In the genomic region with DNA sequence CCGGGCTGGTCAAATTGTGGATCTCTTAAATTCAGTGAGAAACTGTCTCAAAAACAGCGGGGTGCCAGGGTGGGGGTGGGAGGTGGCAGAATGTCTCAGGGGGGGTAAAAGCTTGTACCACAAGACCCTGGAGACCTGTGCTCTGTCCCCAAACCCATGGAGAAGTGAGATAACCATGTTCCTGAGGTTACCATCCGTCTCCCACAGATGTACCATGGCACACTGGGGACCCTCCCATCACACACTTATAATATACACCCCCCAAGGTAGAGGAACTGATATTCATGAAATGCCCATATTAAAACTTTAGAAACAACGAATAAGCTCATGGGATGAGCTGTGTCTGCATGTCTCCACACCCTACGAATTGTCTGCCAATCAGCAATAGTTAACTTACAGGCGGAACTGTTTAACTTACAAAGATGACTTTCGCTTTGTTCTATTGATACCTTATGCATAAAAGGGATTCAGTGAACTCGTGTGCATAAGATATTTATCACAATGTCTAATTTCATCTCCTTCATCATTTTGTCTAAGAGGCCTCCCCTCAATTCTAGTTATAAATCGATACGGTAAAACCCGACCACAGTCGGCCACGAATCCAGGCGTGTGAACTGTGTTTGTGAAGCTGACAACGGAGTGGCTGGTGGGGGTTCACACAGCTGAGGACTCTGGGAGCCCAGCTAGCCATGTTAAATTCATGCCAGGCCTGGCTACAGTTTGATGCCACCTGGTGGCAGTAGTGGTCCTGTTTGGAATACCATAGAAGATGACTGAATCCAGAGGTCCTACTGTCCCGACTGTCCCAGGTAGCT, we compare ENCODE assay signal across 8 mouse cellular contexts. TPM values are rescaled to one million over a fixed set of nuclear protein-coding genes. Genes with fewer than 3 reads are reported as not detected.
DNase-seq lines count a peak whose midpoint lies in the region; ATAC-seq lines count a peak whose summit lies in the region.

No protein-coding gene starts in this region.

- H3K36me3 ChIP-seq in hindbrain, embryonic 14.5 days (replicated peaks; ENCODE audit: control insufficient read depth, insufficient read depth) = no peaks in the 10 kb centered on the region

- H3K4me1 ChIP-seq in hindbrain, embryonic 14.5 days (replicated peaks; ENCODE audit: control insufficient read depth, insufficient read depth, low read length) = no peaks in the 10 kb centered on the region; the same call in 1 of the 2 replicates

- H3K4me2 ChIP-seq in hindbrain, embryonic 14.5 days (replicated peaks) = peak overlapping the region; percentile 39

- no peak overlapping the region for H3K27ac ChIP-seq in hindbrain, embryonic 14.5 days

- DNase-seq in R1 (ENCODE audit: low read depth, low spot score) = peak; percentile 66
- DNase-seq in cerebellum, postnatal 25 days = peak; percentile 78 to 89
- DNase-seq in frontal cortex, postnatal 25 days (ENCODE audit: low spot score in 2 of 2) = peak; percentile 62 to 66
- peak; percentile 87 for DNase-seq in hindbrain, embryonic 14.5 days (ENCODE audit: low spot score)
- peak; percentile 60 for DNase-seq in layer of hippocampus, postnatal 36 days
- peak; percentile 68 for DNase-seq in lung, postnatal 25 days (ENCODE audit: low spot score)
- DNase-seq in retina, postnatal 1 day = peak; percentile 90
- peak; percentile 75 for DNase-seq in thymus, postnatal 4 days

- H3K9me3 ChIP-seq in hindbrain, embryonic 14.5 days (ENCODE audit: control insufficient read depth, low read length) = no peaks in the 10 kb centered on the region

- 24% methylated on average over 16 of the region's 16 CpGs for WGBS in hindbrain, embryonic 14.5 days

- H3K9ac ChIP-seq in hindbrain, embryonic 14.5 days = peak overlapping the region; percentile 41; the same call in 1 of the 2 replicates

- no peaks in the 10 kb centered on the region for H3K27me3 ChIP-seq in hindbrain, embryonic 14.5 days (ENCODE audit: control insufficient read depth, insufficient read depth, low read length)

- peak; percentile 92 for ATAC-seq in hindbrain, embryonic 14.5 days (ENCODE audit: low FRiP score)

- H3K4me3 ChIP-seq in hindbrain, embryonic 14.5 days (replicated peaks; ENCODE audit: low read length) = peak overlapping the region; percentile 7; the same call in 1 of the 2 replicates

RNA-seq across cellular contexts. Expression of a gene that starts 26.6 kb away (rescaled TPM):
- polyA plus RNA-seq in hindbrain, embryonic 14.5 days (2014; fragmentation: Nextera tagmentation; extraction: Ambion mirVana) = 3.1 and 4.8 TPM in 2 replicates
- total RNA-seq in layer of hippocampus, postnatal 36 days (2021) = 1 to 10 TPM; 5.1 to 5.4 TPM
